Mouse (Mus musculus) T-helper 17 cell (primary cell): ENCODE results near the gene Sapcd1.

Experiments
- in situ Hi-C, 2 experiments: fragments of 300-600 bp; cut with MboI, MseI; formaldehyde crosslinking; loops; 1 replicate in 1 of 2; 2 replicates in 1 of 2; pipeline ENCODE4 v1.15.1; 2025; ENCODE audit warnings: high pct_unique_total_duplicates in 2 of 2

Sapcd1 gene

GRCm38 (mm10) chr17:35031880-35032279, 4.1 kb upstream of the Sapcd1 start:
- in situ Hi-C loops = no loop called here

- in situ Hi-C loops = no loop called here
Measured at GRCm38 (mm10) chr17:35031272-35031671, 3.5 kb upstream of the Sapcd1 start.

GRCm38 (mm10) chr17:35029691-35030532, 2.1 kb upstream of the Sapcd1 start:
- in situ Hi-C loops = no loop called here

GRCm38 (mm10) chr17:35028315-35028714, 499 bp upstream of the Sapcd1 start:
- in situ Hi-C loops = no loop called here

- in situ Hi-C loops = no loop called here
Measured at GRCm38 (mm10) chr17:35026206-35026605, 1.6 kb downstream of the Sapcd1 start.

GRCm38 (mm10) chr17:35024691-35025488, 2.9 kb downstream of the Sapcd1 start:
- in situ Hi-C loops = loop anchor here (5.0 kb wide), 1 partner anchor 37 kb away; no protein-coding TSS in a partner anchor

- in situ Hi-C loops = loop anchor here (5.0 kb wide), 1 partner anchor 38 kb away; no protein-coding TSS in a partner anchor
Measured at GRCm38 (mm10) chr17:35024261-35024660, 3.6 kb downstream of the Sapcd1 start.

- in situ Hi-C loops = loop anchor here (5.0 kb wide), 1 partner anchor 39 kb away; no protein-coding TSS in a partner anchor
Measured at GRCm38 (mm10) chr17:35023756-35024155, 4.1 kb downstream of the Sapcd1 start.

GRCm38 (mm10) chr17:35023221-35023620, 4.6 kb downstream of the Sapcd1 start:
- in situ Hi-C loops = loop anchor here (5.0 kb wide), 1 partner anchor 39 kb away; no protein-coding TSS in a partner anchor

GRCm38 (mm10) chr17:35022541-35023060, 5.2 kb downstream of the Sapcd1 start:
- in situ Hi-C loops = loop anchor here (5.0 kb wide), 1 partner anchor 40 kb away; no protein-coding TSS in a partner anchor

- in situ Hi-C loops = loop anchor here (5.0 kb wide), 1 partner anchor 40 kb away; no protein-coding TSS in a partner anchor
Measured at GRCm38 (mm10) chr17:35021842-35022477, 5.9 kb downstream of the Sapcd1 start.

- in situ Hi-C loops = loop anchor here (5.0 kb wide), 1 partner anchor 41 kb away; no protein-coding TSS in a partner anchor
Measured at GRCm38 (mm10) chr17:35021163-35021808, 6.5 kb downstream of the Sapcd1 start.

- in situ Hi-C loops = loop anchor here (5.0 kb wide), 1 partner anchor 42 kb away; no protein-coding TSS in a partner anchor
Measured at GRCm38 (mm10) chr17:35020551-35020950, 7.3 kb downstream of the Sapcd1 start.

- in situ Hi-C loops = loop anchor here (5.0 kb wide), 1 partner anchor 42 kb away; no protein-coding TSS in a partner anchor
Measured at GRCm38 (mm10) chr17:35019894-35020293, 7.9 kb downstream of the Sapcd1 start.

GRCm38 (mm10) chr17:35018171-35018570, 9.6 kb downstream of the Sapcd1 start:
- in situ Hi-C loops = no loop called here

GRCm38 (mm10) chr17:35017706-35018030, 10.1 kb downstream of the Sapcd1 start:
- in situ Hi-C loops = no loop called here

- in situ Hi-C loops = no loop called here
Measured at GRCm38 (mm10) chr17:35016791-35017705, 10.8 kb downstream of the Sapcd1 start.

- in situ Hi-C loops = no loop called here
Measured at GRCm38 (mm10) chr17:35016376-35016775, 11.4 kb downstream of the Sapcd1 start, which contains the start of gene Vwa7. Gene Vwa7, plus strand, starts transcription at chr17:35016579.

- in situ Hi-C loops = no loop called here
Measured at GRCm38 (mm10) chr17:35015296-35015695, 12.5 kb downstream of the Sapcd1 start.

- in situ Hi-C loops = no loop called here
Measured at GRCm38 (mm10) chr17:35013221-35013620, 14.6 kb downstream of the Sapcd1 start.
